Mouse (Mus musculus) brain, embryonic 18.5 days (tissue): Measurements from ENCODE around the gene Gm28230.

Source experiments
- DNase-seq: peaks from one replicate; pipeline ENCODE4 v3.0.0-alpha.2; 2012; ENCODE audit warnings: low read depth, low spot score

The Gm28230 gene

GRCm38 (mm10) chr2:74726551-74726950, at the start of gene Gm28230:
TSS of gene Gm28230 (plus strand) at chr2:74726728.
- no peak for DNase-seq

GRCm38 (mm10) chr2:74677106-74677505, 49.4 kb upstream of the Gm28230 start:
- no peak for DNase-seq

- no peak for DNase-seq
Observed at GRCm38 (mm10) chr2:74678891-74679595, 47.5 kb upstream of the Gm28230 start, which contains the start of gene Hoxd11. TSS of gene Hoxd11 (plus strand) at chr2:74679557.

GRCm38 (mm10) chr2:74679596-74679971, 46.9 kb upstream of the Gm28230 start:
- DNase-seq, result no peak

GRCm38 (mm10) chr2:74679980-74680379, 46.5 kb upstream of the Gm28230 start:
- no peak for DNase-seq

- no peak for DNase-seq
Observed at GRCm38 (mm10) chr2:74680561-74681398, 45.7 kb upstream of the Gm28230 start.

- DNase-seq, result no peak
Observed at GRCm38 (mm10) chr2:74681594-74682531, 44.7 kb upstream of the Gm28230 start.

GRCm38 (mm10) chr2:74682796-74683195, 43.7 kb upstream of the Gm28230 start:
- no peak for DNase-seq

- no peak for DNase-seq
Observed at GRCm38 (mm10) chr2:74683471-74683951, 43.0 kb upstream of the Gm28230 start.

GRCm38 (mm10) chr2:74684106-74684505, 42.4 kb upstream of the Gm28230 start:
- DNase-seq, result no peak

GRCm38 (mm10) chr2:74685059-74685603, 41.4 kb upstream of the Gm28230 start:
- no peak for DNase-seq

- DNase-seq, result no peak
Observed at GRCm38 (mm10) chr2:74686301-74686987, 40.1 kb upstream of the Gm28230 start.

GRCm38 (mm10) chr2:74686988-74687697, 39.4 kb upstream of the Gm28230 start:
- DNase-seq, result no peak

- no peak for DNase-seq
Observed at GRCm38 (mm10) chr2:74687698-74688555, 38.6 kb upstream of the Gm28230 start.

- no peak for DNase-seq
Observed at GRCm38 (mm10) chr2:74688795-74689573, 37.5 kb upstream of the Gm28230 start.

GRCm38 (mm10) chr2:74689574-74690337, 36.8 kb upstream of the Gm28230 start:
- no peak for DNase-seq

- no peak for DNase-seq
Observed at GRCm38 (mm10) chr2:74690338-74690716, 36.2 kb upstream of the Gm28230 start.
